Mouse (Mus musculus): ENCODE measurements around the gene Ren1.

GRCm38 (mm10) chr1:133315775-133316174 is 34.5 kb upstream of the Ren1 start:
- TF ChIP-seq CTCF (IDR thresholded peaks at IDR 0.05; ENCODE audit: low read depth) (no peak), EP300 (IDR thresholded peaks at IDR 0.05; ENCODE audit: low read depth) (no peak)
